Mouse (Mus musculus) CH12.LX (cell line): Measurements from ENCODE around the gene Ngef.

Source experiments
- CHD2 ChIP-seq: IDR thresholded peaks from 2 replicates; pipeline ENCODE4 v1.6.1; 2011; ENCODE audit warnings: low read length, improper control_type of control experiment
- CTCF ChIP-seq, 2 experiments: IDR thresholded peaks in 1 of 2; conservative IDR thresholded peaks in 1 of 2; 2 replicates each; pipeline ENCODE4 v1.5.1; 2011 to 2012; ENCODE audit warnings: low read depth in 2 of 2, low read length in 2 of 2, improper control_type of control experiment in 1 of 2, inconsistent platforms in 1 of 2, mild to moderate bottlenecking in 1 of 2, moderate library complexity in 1 of 2
- GABPA ChIP-seq: IDR thresholded peaks from 2 replicates; pipeline ENCODE4 v1.6.1; 2012; ENCODE audit warnings: low read depth, low read length, improper control_type of control experiment, inconsistent platforms; ENCODE audit not compliant: insufficient replicate concordance
- MAX ChIP-seq: IDR thresholded peaks from 2 replicates; pipeline ENCODE4 v1.6.1; 2011; ENCODE audit warnings: low read length, improper control_type of control experiment
- NRF1 ChIP-seq: IDR thresholded peaks from 2 replicates; pipeline ENCODE4 v1.6.1; 2014; ENCODE audit warnings: low read depth, mild to moderate bottlenecking, inconsistent platforms, low read length, improper control_type of control experiment, moderate library complexity
- POLR2A ChIP-seq: IDR thresholded peaks from 2 replicates; pipeline ENCODE4 v1.6.1; 2011; ENCODE audit warnings: low read depth, mild to moderate bottlenecking, improper control_type of control experiment, low read length
- ZC3H11A ChIP-seq: IDR thresholded peaks from 2 replicates; pipeline ENCODE4 v1.6.1; 2012; ENCODE audit warnings: low read depth, mild to moderate bottlenecking, inconsistent platforms, low read length, improper control_type of control experiment
- ZKSCAN1 ChIP-seq: IDR thresholded peaks from 2 replicates; pipeline ENCODE4 v1.6.1; 2012; ENCODE audit warnings: low read depth, inconsistent platforms, low read length, improper control_type of control experiment, borderline replicate concordance

DNA sequence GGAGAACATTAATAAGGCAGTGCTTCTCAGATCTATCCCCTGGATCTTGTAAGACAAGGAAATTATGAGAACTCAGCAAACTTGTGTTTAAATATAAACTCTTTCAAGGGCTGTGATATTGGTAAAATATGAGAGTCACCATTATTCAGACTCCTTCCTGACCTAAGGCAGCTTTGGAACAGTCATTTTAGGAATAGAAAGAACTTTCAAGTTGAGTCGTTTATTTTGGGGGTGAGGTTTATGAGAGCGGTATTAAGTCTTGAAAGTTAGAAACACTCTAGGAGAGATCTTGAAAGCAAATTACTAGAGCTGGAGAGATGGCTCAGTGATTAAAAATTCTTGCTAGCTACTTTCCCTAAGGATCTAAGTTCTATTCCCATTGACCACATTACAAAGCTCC lies 138.5 kb downstream of the Ngef start:
- TF ChIP-seq CTCF (conservative IDR thresholded peaks at IDR 0.05 in 1 of 2, IDR thresholded peaks at IDR 0.05 in 1 of 2; ENCODE audit: low read depth in 2 of 2, low read length in 2 of 2) (no peak), NRF1 (no peak), ZKSCAN1 (no peak), POLR2A (no peak), MAX (no peak), GABPA (no peak), ZC3H11A (no peak), CHD2 (no peak)
